Mouse (Mus musculus) hindbrain, embryonic 12.5 days (tissue): ENCODE measurements around the gene Hoxa5. TPM values are rescaled to one million over a fixed set of nuclear protein-coding genes. Genes with fewer than 3 reads are reported as not detected.
A peak's percentile ranks its signal among the peaks of the same experiment; 100 is the strongest.

Experiments
- ATAC-seq: fragments of 200-750 bp; cut with Nextera tagmentation; 2 replicates; pipeline ENCODE4 v1.8.0; 2017; ENCODE audit warnings: moderate TSS enrichment; ENCODE audit not compliant: low FRiP score
- H3K27ac ChIP-seq: fragments of 300-500 bp; sonication (generic); 2 replicates; pipeline ENCODE4 v1.5.1; 2016; ENCODE audit warnings: mild to moderate bottlenecking
- H3K27me3 ChIP-seq: fragments of 300-500 bp; sonication (generic); 2 replicates; pipeline ENCODE4 v1.6.1; 2016; ENCODE audit warnings: mild to moderate bottlenecking
- H3K36me3 ChIP-seq: fragments of 300-500 bp; sonication (generic); 2 replicates; pipeline ENCODE4 v1.6.1; 2016; ENCODE audit warnings: mild to moderate bottlenecking
- H3K4me1 ChIP-seq: fragments of 300-500 bp; sonication (generic); 2 replicates; pipeline ENCODE4 v1.6.1; 2016
- H3K4me2 ChIP-seq: fragments of 300-500 bp; sonication (generic); replicated peaks from 2 replicates; pipeline ENCODE4 v1.6.1; 2016; ENCODE audit warnings: mild to moderate bottlenecking
- H3K4me3 ChIP-seq: fragments of 300-500 bp; sonication (generic); 2 replicates; pipeline ENCODE4 v1.5.1; 2016; ENCODE audit warnings: mild to moderate bottlenecking
- H3K9ac ChIP-seq: fragments of 300-500 bp; sonication (generic); 2 replicates; pipeline ENCODE4 v1.6.1; 2016; ENCODE audit warnings: mild to moderate bottlenecking, moderate library complexity
- H3K9me3 ChIP-seq: fragments of 300-500 bp; sonication (generic); replicated peaks from 2 replicates; pipeline ENCODE4 v1.6.1; 2016; ENCODE audit warnings: mild to moderate bottlenecking
- WGBS: fragments of 180-500 bp; shearing (Covaris S2); methylation state at CpG from one replicate; pipeline ENCODE4 v1.1.7; 2016; 5-methylcytosine and 5-hydroxymethylcytosine counted together
- polyA plus RNA-seq: library from polyadenylated mRNA; unstranded; fragments of >200 nt; fragmentation: Nextera tagmentation; extraction: Ambion mirVana; gene quantifications from 2 replicates; pipeline ENCODE4 v1.2.1, GENCODE M21; 2016

Gene Hoxa5
- 53.4 and 82.9 TPM in 2 replicates for polyA plus RNA-seq

DNA sequence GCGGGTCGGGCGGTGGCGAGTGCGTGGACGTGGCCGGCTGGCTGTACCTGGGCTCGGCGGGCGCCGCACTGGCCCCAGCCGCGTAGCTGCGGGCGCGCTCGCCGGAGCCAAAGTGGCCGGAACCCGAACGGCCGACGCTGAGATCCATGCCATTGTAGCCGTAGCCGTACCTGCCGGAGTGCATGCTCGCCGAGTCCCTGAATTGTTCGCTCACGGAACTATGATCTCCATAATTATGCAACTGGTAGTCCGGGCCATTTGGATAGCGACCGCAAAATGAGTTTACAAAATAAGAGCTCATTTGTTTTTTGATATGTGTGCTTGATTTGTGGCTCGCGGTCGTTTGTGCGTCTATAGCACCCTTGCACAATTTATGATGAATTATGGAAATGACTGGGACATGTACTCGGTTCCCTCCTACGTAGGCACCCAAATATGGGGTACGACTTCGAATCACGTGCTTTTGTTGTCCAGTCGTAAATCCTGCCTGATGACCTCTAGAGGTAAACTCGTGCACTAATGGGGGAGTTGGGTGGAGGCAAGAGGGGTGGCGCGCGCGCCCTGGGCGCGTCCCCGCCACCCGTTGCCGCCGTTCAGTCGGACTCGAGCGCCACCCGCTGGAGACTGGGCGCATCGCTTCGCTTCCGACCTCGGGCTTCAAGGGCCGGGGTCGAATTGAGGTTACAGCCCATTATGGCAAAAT lies at the start of gene Hoxa5:
TSS of gene Hoxa5 (minus strand) at position 538 of the 703 bp plus-strand sequence.
- peak within 1 kb of the TSS; percentile 80 for H3K27ac ChIP-seq

DNA sequence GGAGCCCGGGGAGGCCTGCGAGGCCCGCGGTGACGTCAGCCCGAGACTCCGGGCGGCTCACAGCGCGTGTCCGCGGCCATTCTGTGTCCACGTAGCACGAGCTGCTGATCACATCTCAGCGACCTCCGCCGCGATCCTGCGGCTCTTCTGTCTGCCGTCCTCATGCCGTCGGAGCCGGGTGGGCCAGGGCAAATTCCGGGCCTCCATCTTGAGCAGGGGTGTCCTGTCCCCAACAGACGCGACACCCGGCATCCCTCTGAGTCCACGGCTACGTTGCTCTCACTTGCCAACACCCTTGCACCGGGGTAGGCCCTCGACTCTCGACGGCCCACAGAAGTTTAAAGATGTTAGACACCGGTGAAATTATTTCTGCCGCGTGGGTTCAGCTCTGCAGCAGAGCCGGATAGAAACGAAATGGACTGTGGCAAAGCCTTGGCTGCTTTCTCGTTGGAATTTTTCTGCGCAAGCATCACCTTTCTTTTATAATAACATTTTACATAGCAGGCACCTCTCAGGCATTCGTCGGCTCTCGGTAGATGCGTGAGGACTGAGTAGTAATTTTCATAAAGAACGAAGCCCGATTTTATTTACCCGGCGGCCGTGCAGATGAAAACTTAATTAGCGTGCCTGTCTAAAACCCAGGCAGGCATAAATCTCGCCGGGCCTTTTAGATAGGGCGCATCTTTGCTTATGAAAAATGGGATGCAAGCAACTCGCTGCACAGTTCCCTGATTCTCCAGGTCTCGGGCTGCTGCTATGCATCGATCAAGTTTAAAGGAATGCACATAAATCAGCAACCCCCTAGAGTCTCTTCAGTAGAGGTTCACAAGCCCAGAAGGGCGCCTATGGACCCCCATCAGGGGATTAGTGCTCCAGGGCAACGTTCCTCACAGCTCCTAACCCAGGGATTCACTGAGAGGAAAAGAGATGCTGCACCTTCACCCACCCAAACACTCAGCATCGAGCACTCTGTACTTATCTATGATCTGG lies 49.4 kb upstream of the Hoxa5 start:
- no peak overlapping the region for H3K4me2 ChIP-seq
- no peak overlapping the region for H3K9ac ChIP-seq
- H3K36me3 ChIP-seq: no peaks in the 10 kb centered on the region
- 1% methylated on average over 59 of the region's 59 CpGs for WGBS
- no peak overlapping the region for H3K27ac ChIP-seq
- no peak overlapping the region for H3K4me3 ChIP-seq
- ATAC-seq: no peak
- H3K9me3 ChIP-seq: no peaks in the 10 kb centered on the region
- H3K4me1 ChIP-seq: 0 out of 2 replicates have a peak, but pooled peaks cover 2% of the 10 kb centered on the region
- peaks cover 92% of the 10 kb centered on the region for H3K27me3 ChIP-seq

More for the DNA sequence above, at the start of gene Hoxa5:
- no peaks in the 10 kb centered on the region for H3K36me3 ChIP-seq
- peak within 1 kb of the TSS; percentile 65 for H3K9ac ChIP-seq
- ATAC-seq: peak; percentile 20
- H3K4me3 ChIP-seq: peak within 1 kb of the TSS; percentile 47
- no peaks in the 10 kb centered on the region for H3K9me3 ChIP-seq
- H3K27me3 ChIP-seq: peaks cover 98% of the 10 kb centered on the region
- H3K4me2 ChIP-seq: peak within 1 kb of the TSS; percentile 46
- under 1% methylated on average over 64 of the region's 65 CpGs for WGBS
- H3K4me1 ChIP-seq: peaks cover 14% of the 10 kb centered on the region

DNA sequence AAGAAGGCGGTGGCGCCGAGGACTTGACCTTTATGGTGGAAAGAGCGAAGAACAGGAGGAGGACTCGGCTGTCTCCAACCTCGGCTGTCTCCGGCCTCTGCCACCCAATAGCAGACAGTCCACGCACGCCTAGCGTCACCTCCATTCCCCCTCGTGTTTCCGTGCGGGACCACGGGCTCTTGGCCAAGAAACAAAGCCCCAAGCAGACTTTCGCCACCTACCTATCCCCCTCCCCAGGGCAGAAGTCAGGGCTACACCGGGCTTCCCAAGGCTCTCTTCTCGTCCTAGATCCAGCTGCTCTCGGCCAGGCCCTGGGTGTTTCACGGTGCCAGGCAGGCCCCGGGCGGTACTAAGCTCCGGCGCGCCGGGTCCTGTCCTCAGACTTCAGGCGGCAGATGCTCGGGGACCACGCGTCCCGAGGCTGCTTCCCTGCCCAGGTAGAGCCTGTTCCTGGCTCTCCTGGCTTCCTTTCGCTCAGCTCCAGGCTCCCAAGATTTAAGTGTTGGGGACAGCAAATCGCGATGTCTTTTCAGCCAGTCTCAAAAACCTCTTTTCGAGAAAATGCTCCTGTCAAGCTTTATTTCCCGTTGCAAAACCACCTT lies 48.5 kb upstream of the Hoxa5 start:
- WGBS: under 1% methylated on average over 35 of the region's 35 CpGs
- Histone ChIP-seq H3K27me3 (peaks cover 92% of the 10 kb centered on the region), H3K27ac (no peak overlapping the region), H3K4me2 (no peak overlapping the region), H3K4me1 (0 out of 2 replicates have a peak, but pooled peaks cover 2% of the 10 kb centered on the region), H3K9me3 (no peaks in the 10 kb centered on the region), H3K9ac (no peak overlapping the region), H3K36me3 (no peaks in the 10 kb centered on the region), H3K4me3 (no peak overlapping the region)
- ATAC-seq: no peak

DNA sequence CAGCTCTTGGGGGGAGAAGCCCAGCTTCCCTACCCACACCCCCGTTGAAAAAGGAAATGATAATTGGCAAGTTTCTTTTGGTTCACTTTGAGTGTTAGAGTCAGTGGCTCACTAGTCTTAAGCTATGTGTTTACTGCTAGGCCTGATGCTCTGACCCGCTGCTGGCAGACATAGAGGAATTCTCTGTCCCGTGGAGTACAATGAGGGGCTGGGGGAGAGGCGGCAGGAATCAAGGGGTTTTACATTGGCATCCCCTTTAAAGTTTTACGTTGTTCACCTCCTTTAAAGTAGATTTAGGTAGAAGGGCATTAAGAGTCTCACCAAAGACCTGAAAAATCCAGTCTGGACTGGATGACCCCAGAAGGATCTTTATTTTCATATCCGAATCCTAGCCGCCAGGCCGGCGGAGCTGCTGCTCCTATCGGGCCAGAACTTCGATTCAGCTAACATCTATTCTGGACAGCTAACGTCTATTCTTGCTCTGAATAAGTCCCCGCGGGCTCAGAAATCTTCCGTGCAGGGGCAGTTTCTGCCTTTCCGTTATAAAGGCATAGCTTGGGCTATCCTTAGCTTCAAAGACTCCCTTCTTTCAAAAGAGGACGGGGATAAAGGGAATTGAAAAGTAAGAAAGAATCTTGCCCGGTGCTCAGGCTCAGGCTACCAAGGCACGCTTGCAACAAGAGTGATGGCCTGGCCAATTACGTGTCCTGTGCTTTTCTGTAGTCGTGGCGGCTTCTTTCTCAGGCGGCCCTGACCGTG lies 47.8 kb upstream of the Hoxa5 start:
- ATAC-seq: no peak
- Histone ChIP-seq H3K27ac (no peak overlapping the region), H3K27me3 (peaks cover 93% of the 10 kb centered on the region), H3K36me3 (no peaks in the 10 kb centered on the region), H3K4me2 (no peak overlapping the region), H3K4me3 (no peak overlapping the region), H3K4me1 (0 out of 2 replicates have a peak, but pooled peaks cover 2% of the 10 kb centered on the region), H3K9ac (no peak overlapping the region), H3K9me3 (no peaks in the 10 kb centered on the region)
- WGBS: under 1% methylated on average over 24 of the region's 24 CpGs

DNA sequence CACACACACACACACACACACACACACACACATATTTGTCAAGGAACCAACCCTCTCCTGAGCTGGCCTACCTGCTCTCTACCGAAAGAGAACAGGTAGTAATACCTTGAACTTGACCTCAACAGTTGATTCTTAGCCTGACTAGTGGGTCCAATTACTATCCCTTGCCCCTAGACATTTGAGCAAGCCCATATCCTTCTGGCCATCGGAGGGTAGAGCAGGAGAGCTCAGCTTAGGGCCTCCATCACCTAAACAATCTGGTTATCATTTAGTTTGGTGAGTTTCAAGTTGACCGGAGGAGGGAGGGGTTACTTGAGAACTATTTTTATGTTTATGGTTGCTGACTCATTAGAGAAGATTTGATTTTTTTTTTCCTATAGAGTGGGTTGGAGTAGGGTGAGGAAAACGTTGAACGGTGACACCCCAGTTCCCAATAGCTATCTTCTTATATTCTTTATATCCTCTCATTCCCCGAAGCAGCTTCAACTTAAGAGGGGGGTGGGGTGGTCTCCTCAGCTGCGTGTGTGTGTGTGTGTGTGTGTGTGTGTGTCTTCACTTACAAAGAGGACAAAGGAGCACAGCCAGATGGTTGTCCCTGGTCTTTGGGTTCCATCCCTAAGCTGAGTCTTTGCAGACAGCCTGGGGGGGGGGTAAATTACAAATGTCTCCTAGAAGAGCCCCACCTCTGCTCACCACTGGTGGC lies 46.9 kb upstream of the Hoxa5 start:
- 11% methylated on average over 7 of the region's 7 CpGs for WGBS
- H3K4me2 ChIP-seq: no peak overlapping the region
- no peak overlapping the region for H3K27ac ChIP-seq
- H3K4me3 ChIP-seq: no peak overlapping the region
- H3K27me3 ChIP-seq: peaks cover 95% of the 10 kb centered on the region
- H3K9ac ChIP-seq: no peak overlapping the region
- H3K9me3 ChIP-seq: no peaks in the 10 kb centered on the region
- ATAC-seq: no peak
- H3K4me1 ChIP-seq: 0 out of 2 replicates have a peak, but pooled peaks cover 2% of the 10 kb centered on the region
- no peaks in the 10 kb centered on the region for H3K36me3 ChIP-seq

DNA sequence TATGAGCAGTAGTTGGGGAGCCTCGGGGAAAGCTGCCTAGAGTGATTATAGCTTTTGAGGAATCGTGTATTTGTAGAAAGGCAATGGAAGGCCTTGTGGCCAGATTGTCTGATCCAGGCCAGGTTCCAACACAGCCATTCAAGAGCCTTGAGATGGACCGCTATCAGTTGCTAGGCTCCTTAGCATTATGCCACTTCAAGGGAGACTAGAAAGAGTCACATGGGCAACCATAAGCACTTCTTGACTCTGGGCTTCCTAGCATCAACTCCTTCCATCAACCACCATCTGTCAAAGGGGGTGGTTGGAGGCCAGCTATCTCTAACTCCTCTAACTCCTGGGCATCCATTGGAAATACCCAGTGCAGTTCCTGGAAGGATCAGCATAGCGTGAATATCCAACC lies 45.4 kb upstream of the Hoxa5 start:
- no peak overlapping the region for H3K27ac ChIP-seq
- H3K4me2 ChIP-seq: no peak overlapping the region
- peaks cover 95% of the 10 kb centered on the region for H3K27me3 ChIP-seq
- no peak overlapping the region for H3K4me3 ChIP-seq
- H3K9me3 ChIP-seq: no peaks in the 10 kb centered on the region
- H3K36me3 ChIP-seq: no peaks in the 10 kb centered on the region
- 0 out of 2 replicates have a peak, but pooled peaks cover 5% of the 10 kb centered on the region for H3K4me1 ChIP-seq
- H3K9ac ChIP-seq: no peak overlapping the region
- no peak for ATAC-seq
- WGBS: 4% methylated on average over 4 of the region's 4 CpGs

DNA sequence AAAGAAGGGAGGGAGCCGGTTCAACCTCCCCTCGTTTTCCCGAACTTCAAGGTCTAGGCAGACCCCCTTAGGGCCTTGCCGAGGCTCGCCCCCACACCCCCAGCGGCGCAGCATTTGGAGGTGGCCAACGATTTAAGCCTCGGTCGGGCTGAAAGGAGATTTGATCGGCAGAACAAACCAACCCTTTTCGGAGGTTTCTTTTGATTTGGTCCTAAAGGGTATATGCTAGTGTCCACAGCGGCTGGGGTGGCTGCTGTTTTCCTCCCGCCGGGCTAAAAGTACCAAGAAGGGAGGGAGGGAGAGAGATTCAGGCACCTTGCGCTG lies 45.0 kb upstream of the Hoxa5 start:
- H3K9ac ChIP-seq: no peak overlapping the region
- WGBS: 1% methylated on average over 16 of the region's 16 CpGs
- 0 out of 2 replicates have a peak, but pooled peaks cover 5% of the 10 kb centered on the region for H3K4me1 ChIP-seq
- H3K27me3 ChIP-seq: peaks cover 98% of the 10 kb centered on the region
- no peak overlapping the region for H3K4me3 ChIP-seq
- no peaks in the 10 kb centered on the region for H3K9me3 ChIP-seq
- H3K36me3 ChIP-seq: no peaks in the 10 kb centered on the region
- H3K4me2 ChIP-seq: no peak overlapping the region
- H3K27ac ChIP-seq: no peak overlapping the region
- ATAC-seq: no peak

DNA sequence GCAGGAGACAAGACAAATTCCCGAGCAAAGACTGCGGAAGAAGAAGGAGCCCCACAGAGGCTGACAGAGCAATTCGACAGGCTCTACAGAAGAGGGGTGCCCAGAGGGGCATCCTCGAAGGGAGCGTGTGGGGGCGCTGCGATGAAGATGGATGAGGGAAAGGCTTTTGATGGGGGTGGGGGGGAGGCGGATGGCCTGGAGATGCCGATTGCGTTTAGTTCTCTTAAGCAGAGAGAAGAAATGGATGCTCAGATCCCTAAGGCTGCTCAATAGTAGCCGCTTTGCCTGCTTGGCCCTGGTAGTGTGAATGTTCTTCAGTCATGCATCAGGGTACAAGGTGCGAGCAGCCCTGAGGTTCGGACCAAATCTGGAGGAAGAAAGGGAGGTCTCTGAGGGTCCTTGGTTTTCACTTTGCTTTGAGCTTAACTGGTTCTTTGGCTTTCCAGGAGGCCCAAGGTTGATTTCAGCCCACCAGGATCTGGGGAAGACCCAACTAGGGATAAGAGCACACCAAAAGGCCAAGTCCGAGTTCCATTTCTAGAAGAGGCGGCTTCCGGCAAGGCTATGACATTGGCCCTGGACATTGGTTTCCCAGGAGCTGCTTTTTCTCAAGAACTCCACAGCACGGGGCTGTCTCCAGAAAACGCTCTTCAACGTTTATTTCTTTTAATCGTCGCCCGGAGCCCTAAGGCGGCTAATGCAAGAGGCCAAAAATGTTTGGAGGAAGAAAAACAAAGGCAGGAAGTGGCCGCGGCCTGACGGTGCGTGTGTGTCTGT lies 44.4 kb upstream of the Hoxa5 start:
- ATAC-seq: no peak
- H3K4me3 ChIP-seq: no peak overlapping the region
- H3K27me3 ChIP-seq: peaks cover 98% of the 10 kb centered on the region
- H3K4me1 ChIP-seq: 0 out of 2 replicates have a peak, but pooled peaks cover 5% of the 10 kb centered on the region
- H3K4me2 ChIP-seq: no peak overlapping the region
- WGBS: 1% methylated on average over 27 of the region's 27 CpGs
- no peaks in the 10 kb centered on the region for H3K9me3 ChIP-seq
- H3K9ac ChIP-seq: no peak overlapping the region
- H3K36me3 ChIP-seq: no peaks in the 10 kb centered on the region
- no peak overlapping the region for H3K27ac ChIP-seq

DNA sequence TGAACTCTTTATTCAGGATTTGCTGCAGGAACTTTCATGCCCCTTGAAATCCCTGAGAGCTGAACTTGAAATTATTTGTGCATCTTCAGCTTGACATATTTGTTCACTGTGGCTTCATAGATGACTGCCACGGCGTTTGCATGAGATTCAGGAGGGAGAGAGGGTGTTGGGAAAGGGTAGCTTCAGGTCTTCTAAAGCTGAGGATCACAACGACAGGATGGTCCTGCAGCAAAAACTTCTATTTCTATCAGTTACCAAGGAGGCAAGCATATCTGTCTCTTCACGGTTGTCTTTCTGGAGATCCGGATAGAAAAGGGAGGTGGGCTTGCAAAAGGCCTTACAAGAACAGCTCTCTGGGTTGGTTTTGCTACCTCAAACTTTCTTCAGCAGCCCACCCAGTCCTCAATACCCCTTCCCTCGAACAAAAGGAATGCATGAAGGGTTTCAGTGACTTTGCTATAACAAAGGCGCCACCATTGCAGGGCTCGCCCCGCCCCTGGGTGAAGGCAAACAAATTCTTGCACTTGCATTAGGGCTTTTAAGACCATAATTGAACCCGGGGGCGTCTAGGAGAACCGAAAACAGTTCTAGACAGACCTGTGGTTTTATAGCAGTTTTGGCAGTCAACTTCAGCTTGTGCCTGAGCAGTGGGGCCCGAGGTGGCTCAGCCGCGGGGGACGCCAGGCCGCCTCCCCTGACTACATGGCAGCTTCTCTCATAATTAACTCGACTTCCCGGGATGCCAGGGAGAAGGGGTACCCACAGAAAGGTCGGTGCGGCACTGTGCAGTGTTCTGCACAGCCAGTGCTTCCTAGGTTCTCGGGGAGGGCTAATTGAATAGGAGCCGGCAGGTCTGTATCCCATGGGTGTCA lies 43.6 kb upstream of the Hoxa5 start:
- Histone ChIP-seq H3K27me3 (peaks cover 98% of the 10 kb centered on the region), H3K27ac (no peak overlapping the region), H3K36me3 (no peaks in the 10 kb centered on the region), H3K4me2 (no peak overlapping the region), H3K4me3 (no peak overlapping the region), H3K9me3 (no peaks in the 10 kb centered on the region), H3K9ac (no peak overlapping the region), H3K4me1 (0 out of 2 replicates have a peak, but pooled peaks cover 2% of the 10 kb centered on the region)
- 1% methylated on average over 23 of the region's 23 CpGs for WGBS
- no peak for ATAC-seq

DNA sequence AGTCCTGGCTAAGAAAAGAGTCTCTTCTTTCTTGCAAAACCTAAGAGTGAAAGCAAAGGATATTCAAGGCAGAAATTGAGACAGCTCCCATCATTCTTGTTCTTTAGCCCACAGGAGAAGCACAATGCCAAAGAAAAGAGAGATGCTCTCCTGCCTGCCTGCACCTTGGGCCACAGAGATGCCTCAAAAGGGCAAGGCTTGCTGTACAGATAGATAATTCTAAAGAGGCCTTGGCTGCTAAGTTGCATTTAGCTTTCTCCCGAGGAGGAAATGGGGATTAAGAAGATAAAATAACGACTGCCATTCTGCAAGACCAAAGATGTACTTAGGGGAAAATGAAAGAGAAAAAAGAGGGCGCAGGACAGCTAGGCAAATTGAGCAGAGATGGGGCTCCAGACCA lies 42.5 kb upstream of the Hoxa5 start:
- WGBS: 3% methylated on average over 3 of the region's 3 CpGs
- H3K9ac ChIP-seq: no peak overlapping the region
- H3K36me3 ChIP-seq: no peaks in the 10 kb centered on the region
- H3K27me3 ChIP-seq: peaks cover 98% of the 10 kb centered on the region
- no peak overlapping the region for H3K4me3 ChIP-seq
- 0 out of 2 replicates have a peak, but pooled peaks cover 2% of the 10 kb centered on the region for H3K4me1 ChIP-seq
- no peaks in the 10 kb centered on the region for H3K9me3 ChIP-seq
- no peak overlapping the region for H3K27ac ChIP-seq
- no peak overlapping the region for H3K4me2 ChIP-seq
- ATAC-seq: no peak
